In the genomic region with DNA sequence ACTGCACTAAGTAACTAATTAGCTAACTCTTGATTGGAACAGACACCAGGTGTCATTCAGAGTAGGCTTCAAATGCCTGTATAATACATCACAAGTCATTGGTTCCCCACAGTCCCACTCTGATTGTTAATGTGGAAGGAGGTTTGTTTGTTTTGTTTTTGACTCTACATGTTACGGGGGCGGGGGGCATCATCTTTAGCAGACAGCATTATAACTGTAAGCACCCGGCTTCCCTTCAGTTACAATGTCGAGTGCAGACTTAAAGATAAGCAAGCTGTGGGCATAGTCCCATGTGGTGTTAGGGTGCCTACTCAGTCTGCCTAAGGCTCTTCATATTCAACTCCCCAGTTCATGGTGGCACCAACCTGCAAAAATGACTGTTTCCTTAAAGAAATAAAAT, we compare ENCODE assay signal across 15 mouse cellular contexts. TPM values are rescaled to one million over a fixed set of nuclear protein-coding genes. Genes with fewer than 3 reads are reported as not detected.
DNase-seq lines count a peak whose midpoint lies in the region; ATAC-seq and TF ChIP-seq lines count a peak whose summit lies in the region.
"Had no signal": no experiment of that assay in that cellular context is flagged by ENCODE, and none has a peak within 500 bp of the region (broad histone marks: within the 10 kb centered on the region; RNA-seq: fewer than 3 reads in every experiment).

No protein-coding gene starts in this region.

- 53% methylated on average over 4 of the region's 4 CpGs for WGBS in heart, embryonic 16.5 days
- 24% methylated on average over 4 of the region's 4 CpGs for WGBS in liver, embryonic 16.5 days (ENCODE audit: insufficient replicate concordance)

- H3K27ac ChIP-seq in heart, embryonic 16.5 days (ENCODE audit: low read length), result 0 out of 2 replicates have a peak overlapping the region, but pooled peaks have one; percentile 25
- H3K27ac ChIP-seq in MEL (ENCODE audit: control insufficient read depth, low read depth, low read length), result peak overlapping the region; percentile 96
- H3K27ac ChIP-seq in liver, embryonic 16.5 days (ENCODE audit: low read length), result peak overlapping the region; percentile 33

- no peak for DNase-seq in heart, adult 11 months
- peak; percentile 75 for DNase-seq in MEL (ENCODE audit: low read depth, low spot score)
- DNase-seq in cerebellum, postnatal 10 days, result no peak
- no peak for DNase-seq in adrenal gland, postnatal 10 days
- no peak for DNase-seq in cerebellum, adult 9-11 months
- DNase-seq: adrenal gland, adult 8-10 months; cerebellum, adult 18-20 months; thymus, postnatal 4 days had no signal

- TF ChIP-seq CTCF in MEL (IDR thresholded peaks at IDR 0.05 in 2 of 3, conservative IDR thresholded peaks at IDR 0.05 in 1 of 3; ENCODE audit: control insufficient read depth in 1 of 3, insufficient read depth in 1 of 3, low read depth in 2 of 3, low read length in 3 of 3, poor library complexity in 1 of 3, severe bottlenecking in 1 of 3), result no peak

- peak in 1 of 2 experiments; percentile 71; a peak in 3 of 4 replicates for TF ChIP-seq EP300 in MEL (IDR thresholded peaks at IDR 0.05; ENCODE audit: low read depth in 1 of 2, low read length in 2 of 2)

- TF ChIP-seq POLR2A in MEL (IDR thresholded peaks at IDR 0.05; ENCODE audit: control insufficient read depth in 1 of 2, insufficient read depth in 1 of 2, low read depth in 1 of 2, low read length in 2 of 2, poor library complexity in 1 of 2), result no peak

- peaks cover 3% of the 10 kb centered on the region; the same call in 1 of the 2 replicates for H3K36me3 ChIP-seq in heart, embryonic 16.5 days (ENCODE audit: control insufficient read depth, insufficient read depth)
- peaks cover 0 to 7% of the 10 kb centered on the region in 2 experiments; a peak in 2 of 4 replicates for H3K36me3 ChIP-seq in MEL (ENCODE audit: control insufficient read depth in 1 of 2, insufficient read depth in 2 of 2, low read length in 2 of 2)
- H3K36me3 ChIP-seq in liver, embryonic 16.5 days (ENCODE audit: control insufficient read depth, insufficient read depth), result no peaks in the 10 kb centered on the region
- H3K36me3 ChIP-seq: heart, embryonic 10.5 days; lung, embryonic 15.5 days had no signal

- H3K4me2 ChIP-seq in heart, embryonic 16.5 days (ENCODE audit: low read depth, low read length), result no peak overlapping the region
- H3K4me2 ChIP-seq in liver, embryonic 16.5 days (ENCODE audit: low read depth, low read length), result peak overlapping the region; percentile 97

- no peak overlapping the region for H3K4me3 ChIP-seq in heart, embryonic 16.5 days (ENCODE audit: low read length)
- H3K4me3 ChIP-seq in MEL (ENCODE audit: control insufficient read depth in 1 of 2, insufficient read depth in 1 of 2, low read depth in 2 of 2, low read length in 2 of 2), result peak overlapping the region; percentile 11 to 89; a peak in 3 of 4 replicates
- H3K4me3 ChIP-seq in liver, embryonic 16.5 days (ENCODE audit: low read depth, low read length), result no peak overlapping the region
- H3K4me3 ChIP-seq: heart, embryonic 10.5 days; limb, embryonic 12.5 days had no signal

- H3K9me3 ChIP-seq in heart, embryonic 16.5 days (replicated peaks; ENCODE audit: control insufficient read depth, low read length), result no peaks in the 10 kb centered on the region
- no peaks in the 10 kb centered on the region for H3K9me3 ChIP-seq in MEL (replicated peaks; ENCODE audit: insufficient read depth, low read length)
- no peaks in the 10 kb centered on the region for H3K9me3 ChIP-seq in liver, embryonic 16.5 days (replicated peaks; ENCODE audit: control insufficient read depth, low read length)
- H3K9me3 ChIP-seq: heart, embryonic 10.5 days; limb, embryonic 12.5 days; lung, embryonic 15.5 days had no signal

- no peak for ATAC-seq in heart, embryonic 16.5 days (replicated peaks; ENCODE audit: extremely low read depth, insufficient read depth, low FRiP score)
- ATAC-seq in common myeloid progenitor, adult 5-6 weeks (replicated peaks; ENCODE audit: low read depth, poor library complexity, severe bottlenecking), result peak; percentile 35
- no peak for ATAC-seq in liver, embryonic 16.5 days (ENCODE audit: low read depth)
- ATAC-seq: intestine, postnatal 0 days had no signal

- no peak for TF ChIP-seq RAD21 in MEL (IDR thresholded peaks at IDR 0.05; ENCODE audit: low read depth, low read length)

- no peaks in the 10 kb centered on the region; the same call in 1 of the 2 replicates for H3K79me2 ChIP-seq in MEL (ENCODE audit: control insufficient read depth, insufficient read depth, low read length, poor library complexity)

- H3K27me3 ChIP-seq in heart, embryonic 16.5 days (ENCODE audit: control insufficient read depth, insufficient read depth, low read length), result no peaks in the 10 kb centered on the region
- H3K27me3 ChIP-seq in MEL (ENCODE audit: control insufficient read depth in 1 of 2, insufficient read depth in 2 of 2, low read length in 2 of 2), result no peaks in the 10 kb centered on the region
- no peaks in the 10 kb centered on the region for H3K27me3 ChIP-seq in liver, embryonic 16.5 days (ENCODE audit: control insufficient read depth, insufficient read depth, low read depth, low read length)
- H3K27me3 ChIP-seq: limb, embryonic 12.5 days; lung, embryonic 15.5 days had no signal

- H3K9ac ChIP-seq in heart, embryonic 16.5 days (ENCODE audit: low read length), result no peak overlapping the region
- peak overlapping the region; percentile 81 for H3K9ac ChIP-seq in MEL (ENCODE audit: control insufficient read depth, low read depth, low read length, poor library complexity, severe bottlenecking)
- H3K9ac ChIP-seq in liver, embryonic 16.5 days (ENCODE audit: low read depth, low read length), result no peak overlapping the region; the same call in 1 of the 2 replicates
- H3K9ac ChIP-seq: limb, embryonic 12.5 days; lung, embryonic 15.5 days had no signal

- peaks cover 8% of the 10 kb centered on the region for H3K4me1 ChIP-seq in heart, embryonic 16.5 days (ENCODE audit: control insufficient read depth, insufficient read depth, low read length)
- peaks cover 4 to 15% of the 10 kb centered on the region in 2 experiments for H3K4me1 ChIP-seq in MEL (ENCODE audit: control insufficient read depth in 1 of 2, insufficient read depth in 2 of 2, low read length in 2 of 2)
- peaks cover 21% of the 10 kb centered on the region for H3K4me1 ChIP-seq in liver, embryonic 16.5 days (ENCODE audit: control insufficient read depth, low read depth, low read length)
- H3K4me1 ChIP-seq: heart, embryonic 10.5 days had no signal

TF ChIP-seq in MEL, 35 proteins besides CTCF, POLR2A, EP300 and RAD21:
- TF ChIP-seq TBP (IDR thresholded peaks at IDR 0.05; ENCODE audit: low read depth, low read length), result no peak
- TF ChIP-seq SIN3A (IDR thresholded peaks at IDR 0.05; ENCODE audit: low read length), result 0 out of 2 replicates have a peak, but pooled peaks have one; percentile 3
- TF ChIP-seq GABPA (IDR thresholded peaks at IDR 0.05; ENCODE audit: low read depth, low read length), result no peak
- TF ChIP-seq POLR2AphosphoS5 (IDR thresholded peaks at IDR 0.05; ENCODE audit: borderline replicate concordance, low read depth, low read length), result no peak
- no peak for TF ChIP-seq MAZ (IDR thresholded peaks at IDR 0.05; ENCODE audit: low read depth, low read length)
- TF ChIP-seq MAX (IDR thresholded peaks at IDR 0.05; ENCODE audit: low read length), result no peak
- TF ChIP-seq ZMIZ1 (IDR thresholded peaks at IDR 0.05; ENCODE audit: low read depth, low read length), result no peak
- peak; percentile 23; the same call in 1 of the 2 replicates for TF ChIP-seq ETS1 (IDR thresholded peaks at IDR 0.05; ENCODE audit: low read depth, low read length)
- TF ChIP-seq MXI1 (IDR thresholded peaks at IDR 0.05; ENCODE audit: low read depth, low read length), result peak; percentile 53; the same call in 1 of the 2 replicates
- TF ChIP-seq GATA1 (IDR thresholded peaks at IDR 0.05; ENCODE audit: low read depth, low read length), result peak; percentile 39; the same call in 1 of the 2 replicates
- peak; percentile 68 for TF ChIP-seq MYB (IDR thresholded peaks at IDR 0.05; ENCODE audit: low read depth, low read length)
- TF ChIP-seq KAT2A (conservative IDR thresholded peaks at IDR 0.05; ENCODE audit: low read depth, low read length), result no peak
- TF ChIP-seq ZNF384 (IDR thresholded peaks at IDR 0.05; ENCODE audit: low read depth, low read length), result no peak
- TF ChIP-seq TCF12 (IDR thresholded peaks at IDR 0.05; ENCODE audit: low read depth, low read length), result peak; percentile 48; the same call in 1 of the 2 replicates
- peak; percentile 8; the same call in 1 of the 2 replicates for TF ChIP-seq ZC3H11A (IDR thresholded peaks at IDR 0.05; ENCODE audit: low read depth, low read length)
- peak; percentile 45 for TF ChIP-seq TAL1 (IDR thresholded peaks at IDR 0.05; ENCODE audit: low read length)

RNA-seq across cellular contexts. Expression of gene Zfp69, which starts 1.5 kb away (rescaled TPM):
- polyA plus RNA-seq in heart, embryonic 16.5 days (2015; fragmentation: Nextera tagmentation; extraction: Ambion mirVana), result 9.1 and 10.3 TPM in 2 replicates
- 1.8 and 2.0 TPM in 2 replicates for total RNA-seq in MEL (2012; rRNA removed)
- polyA plus RNA-seq in MEL (2012; ENCODE audit: insufficient read depth in 1 of 2, insufficient read length in 2 of 2, low read depth in 1 of 2, low replicate concordance in 2 of 2, missing spikeins in 1 of 2), result 1 to 10 TPM in 1 of 2 experiments, not detected in 1; 4.3 TPM
- total RNA-seq in common myeloid progenitor, adult 5-6 weeks (2017), result 1.6 and 7.9 TPM in 2 replicates
- 1.6 TPM in 2 replicates for polyA plus RNA-seq in liver, embryonic 16.5 days (2015; fragmentation: Nextera tagmentation; extraction: Ambion mirVana)
- total RNA-seq in adrenal gland, postnatal 10 days (2021), result 1 to 10 TPM; 3.5 to 3.6 TPM

RNA-seq across cellular contexts. Expression of gene Exo5, which starts 28.2 kb away (rescaled TPM):
- polyA plus RNA-seq in heart, embryonic 16.5 days (2015; fragmentation: Nextera tagmentation; extraction: Ambion mirVana), result 10.6 and 11.0 TPM in 2 replicates
- total RNA-seq in MEL (2012; rRNA removed), result 17.8 and 18.1 TPM in 2 replicates
- polyA plus RNA-seq in MEL (2012; ENCODE audit: insufficient read depth in 1 of 2, insufficient read length in 2 of 2, low read depth in 1 of 2, low replicate concordance in 2 of 2, missing spikeins in 1 of 2), result 10 to 100 TPM in 1 of 2 experiments, not detected in 1; 20.6 TPM
- 24.9 and 27.5 TPM in 2 replicates for total RNA-seq in common myeloid progenitor, adult 5-6 weeks (2017)
- 5.4 and 5.7 TPM in 2 replicates for polyA plus RNA-seq in liver, embryonic 16.5 days (2015; fragmentation: Nextera tagmentation; extraction: Ambion mirVana)
- total RNA-seq in adrenal gland, postnatal 10 days (2021), result 10 to 100 TPM in 1 of 2 experiments, 1 to 10 TPM in 1; 9.7 to 13.4 TPM

Comparison
In these comparisons a context has a peak if more than half of its experiments do, and no peak if none do; other contexts are left out.
1. H3K27ac ChIP-seq: peak in every context shown above with its lines; median percentile 96 in MEL; 33 in liver, embryonic 16.5 days; 25 in heart, embryonic 16.5 days.
2. H3K4me3 ChIP-seq: peak in MEL (2 of 2); none in heart, embryonic 16.5 days (single experiment) and liver, embryonic 16.5 days (single experiment).